Mouse (Mus musculus) gastrocnemius, postnatal 14 days (tissue): ENCODE data around the gene Nos1. TPM values are rescaled to one million over a fixed set of nuclear protein-coding genes. Genes with fewer than 3 reads are reported as not detected.

Experiments used
- DNase-seq: peaks from one replicate; pipeline ENCODE4 v3.0.0; 2021; ENCODE audit warnings: mixed read lengths
- intact Hi-C: fragments of 180-260 bp; cut with DNase I; formaldehyde crosslinking; loops from one replicate; pipeline ENCODE4 v1.15.1; 2025; ENCODE audit warnings: low total_unique reads
- total RNA-seq, 2 experiments: library from RNA; stranded (reverse); gene quantifications; 2 replicates each; pipeline ENCODE4 v1.2.3; 2021

Gene Nos1
- total RNA-seq, 2 experiments from 2014 or later, result 5.7 to 7.0 TPM

GRCm38 (mm10) chr5:117888946-117889345 lies 108.1 kb downstream of the Nos1 start:
- intact Hi-C loops, result no loop called here
- DNase-seq, result no peak

- DNase-seq, result no peak
- intact Hi-C loops, result no loop called here
These were observed 108.7 kb downstream of the Nos1 start for GRCm38 (mm10) chr5:117889571-117889970.

- DNase-seq, result no peak
- intact Hi-C loops, result no loop called here
These were observed 110.0 kb downstream of the Nos1 start for GRCm38 (mm10) chr5:117890871-117891270.

- no peak for DNase-seq
These were observed 110.7 kb downstream of the Nos1 start for GRCm38 (mm10) chr5:117891545-117891944.

GRCm38 (mm10) chr5:117894050-117894449 lies 113.2 kb downstream of the Nos1 start:
- DNase-seq, result no peak
- intact Hi-C loops, result no loop called here

More at GRCm38 (mm10) chr5:117891545-117891944, 110.7 kb downstream of the Nos1 start:
- intact Hi-C loops, result no loop called here

GRCm38 (mm10) chr5:117898055-117898806 lies 117.4 kb downstream of the Nos1 start:
- DNase-seq, result peak; percentile 19
- intact Hi-C loops, result no loop called here

GRCm38 (mm10) chr5:117899361-117899760 lies 118.5 kb downstream of the Nos1 start:
- intact Hi-C loops, result no loop called here

GRCm38 (mm10) chr5:117900921-117901705 lies 120.3 kb downstream of the Nos1 start:
- intact Hi-C loops, result no loop called here
- no peak for DNase-seq

More at GRCm38 (mm10) chr5:117899361-117899760, 118.5 kb downstream of the Nos1 start:
- DNase-seq, result no peak

- intact Hi-C loops, result no loop called here
These were observed 122.7 kb downstream of the Nos1 start for GRCm38 (mm10) chr5:117903534-117903933.

GRCm38 (mm10) chr5:117905728-117906127 lies 124.9 kb downstream of the Nos1 start:
- no peak for DNase-seq
- intact Hi-C loops, result no loop called here

More at GRCm38 (mm10) chr5:117903534-117903933, 122.7 kb downstream of the Nos1 start:
- no peak for DNase-seq

GRCm38 (mm10) chr5:117909524-117909923 lies 128.7 kb downstream of the Nos1 start:
- no peak for DNase-seq
- intact Hi-C loops, result no loop called here

- intact Hi-C loops, result no loop called here
- DNase-seq, result no peak
These were observed 135.5 kb downstream of the Nos1 start for GRCm38 (mm10) chr5:117916349-117916748.

- no peak for DNase-seq
- intact Hi-C loops, result no loop called here
These were observed 136.1 kb downstream of the Nos1 start for GRCm38 (mm10) chr5:117916906-117917305.

GRCm38 (mm10) chr5:117921786-117922528 lies 141.1 kb downstream of the Nos1 start:
- no peak for DNase-seq
- intact Hi-C loops, result no loop called here

- intact Hi-C loops, result no loop called here
- no peak for DNase-seq
These were observed 142.9 kb downstream of the Nos1 start for GRCm38 (mm10) chr5:117923688-117924087.

GRCm38 (mm10) chr5:117928553-117928952 lies 147.7 kb downstream of the Nos1 start:
- DNase-seq, result no peak
- intact Hi-C loops, result no loop called here

GRCm38 (mm10) chr5:117932222-117932621 lies 151.4 kb downstream of the Nos1 start:
- no peak for DNase-seq
- intact Hi-C loops, result loop anchor here (5.0 kb wide), 1 partner anchor 315 kb away; no protein-coding TSS in a partner anchor

- intact Hi-C loops, result loop anchor here (5.0 kb wide), 1 partner anchor 316 kb away; no protein-coding TSS in a partner anchor
- peak; percentile 86 for DNase-seq
These were observed 152.0 kb downstream of the Nos1 start for GRCm38 (mm10) chr5:117932862-117933261.

GRCm38 (mm10) chr5:117936346-117936745 lies 155.5 kb downstream of the Nos1 start:
- DNase-seq, result no peak
- intact Hi-C loops, result loop anchor here (5.0 kb wide), 2 partner anchors 104 to 424 kb away; no protein-coding TSS in a partner anchor

GRCm38 (mm10) chr5:117937186-117937585 lies 156.4 kb downstream of the Nos1 start:
- no peak for DNase-seq
- intact Hi-C loops, result loop anchor here (5.0 kb wide), 2 partner anchors 105 to 425 kb away; no protein-coding TSS in a partner anchor
